Mouse (Mus musculus) embryonic fibroblast, embryonic 13.5 days (primary cell): Measurements from ENCODE around the gene Dock4. TPM values are rescaled to one million over a fixed set of nuclear protein-coding genes. Genes with fewer than 3 reads are reported as not detected.
A peak's percentile ranks its signal among the peaks of the same experiment; 100 is the strongest.

ENCODE experiments used
- H3K27ac ChIP-seq: 2 replicates; pipeline ENCODE4 v1.5.1; 2012; ENCODE audit warnings: low read length, control low read depth, inconsistent platforms; ENCODE audit not compliant: insufficient read depth
- H3K4me1 ChIP-seq: 2 replicates; pipeline ENCODE4 v1.6.1; 2011; ENCODE audit warnings: low read length; ENCODE audit not compliant: control insufficient read depth, insufficient read depth
- H3K4me3 ChIP-seq: 2 replicates; pipeline ENCODE4 v1.5.1; 2011; ENCODE audit warnings: mild to moderate bottlenecking, control low read depth, low read length; ENCODE audit not compliant: insufficient read depth
- CTCF ChIP-seq: IDR thresholded peaks from 2 replicates; pipeline ENCODE4 v1.5.1; 2011; ENCODE audit warnings: mild to moderate bottlenecking, control low read depth, low read length, moderate library complexity, borderline replicate concordance; ENCODE audit not compliant: insufficient read depth
- POLR2A ChIP-seq: IDR thresholded peaks from 2 replicates; pipeline ENCODE4 v1.6.1; 2011; ENCODE audit warnings: low read depth, mild to moderate bottlenecking, control low read depth, low read length, moderate library complexity
- polyA plus RNA-seq: library from polyadenylated mRNA; stranded (reverse); fragments of >200 nt; gene quantifications from 2 replicates; pipeline ENCODE4 v1.2.4, GENCODE M21; 2011; ENCODE audit warnings: low read depth; ENCODE audit not compliant: missing spikeins, insufficient read length

Gene Dock4
- polyA plus RNA-seq, 1 experiment: 12.7 TPM

DNA sequence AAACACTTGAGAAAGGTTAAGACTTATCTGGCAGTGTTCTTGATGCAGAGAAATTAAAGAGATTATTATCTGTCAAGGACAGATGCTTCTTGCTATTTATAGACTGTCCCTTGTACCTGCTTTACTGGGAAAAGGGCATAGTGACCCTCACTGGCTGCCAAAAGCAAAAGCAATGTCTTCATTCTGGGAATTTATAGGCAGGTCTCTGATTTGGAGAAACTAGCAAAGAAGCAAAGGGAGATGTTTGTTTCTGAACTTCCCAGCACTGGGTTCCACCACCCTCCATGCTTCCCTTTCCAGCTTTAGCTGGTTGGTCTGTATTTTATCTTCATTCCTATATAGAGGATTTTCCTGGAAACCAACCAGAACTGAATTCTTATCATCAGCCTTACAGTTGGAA is 225.0 kb downstream of the Dock4 start:
- H3K4me3 ChIP-seq: no peak overlapping the region
- H3K4me1 ChIP-seq: no peaks in the 10 kb centered on the region
- TF ChIP-seq POLR2A (no peak), CTCF (no peak)
- H3K27ac ChIP-seq: no peak overlapping the region

GRCm38 (mm10) chr12:40679713-40680112 is 234.0 kb downstream of the Dock4 start:
- Histone ChIP-seq H3K4me3 (no peak overlapping the region), H3K27ac (no peak overlapping the region), H3K4me1 (no peaks in the 10 kb centered on the region)
- TF ChIP-seq POLR2A: no peak
- no peak for TF ChIP-seq CTCF

DNA sequence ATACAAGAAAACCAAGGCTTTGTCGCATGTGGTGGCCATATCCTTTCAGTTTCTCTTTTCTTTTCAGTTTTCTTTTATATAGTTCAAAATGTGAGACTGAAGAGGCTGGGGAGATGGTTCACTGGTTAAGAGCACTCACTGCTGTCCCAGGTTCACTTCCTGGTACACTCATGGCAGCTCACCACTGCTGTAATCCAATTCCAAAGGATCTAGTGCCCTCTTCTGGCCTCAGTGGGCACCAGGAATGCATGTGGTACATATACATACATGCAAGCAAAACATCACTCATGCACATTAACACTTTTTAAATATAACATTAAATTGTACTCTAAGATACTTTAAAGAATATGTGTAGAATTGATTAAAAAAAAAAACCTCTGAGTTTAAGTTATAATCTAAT is 234.8 kb downstream of the Dock4 start:
- H3K4me1 ChIP-seq: no peaks in the 10 kb centered on the region
- no peak overlapping the region for H3K4me3 ChIP-seq
- H3K27ac ChIP-seq: no peak overlapping the region
- TF ChIP-seq POLR2A (no peak), CTCF (0 out of 2 replicates have a peak, but pooled peaks have one; percentile 27)

DNA sequence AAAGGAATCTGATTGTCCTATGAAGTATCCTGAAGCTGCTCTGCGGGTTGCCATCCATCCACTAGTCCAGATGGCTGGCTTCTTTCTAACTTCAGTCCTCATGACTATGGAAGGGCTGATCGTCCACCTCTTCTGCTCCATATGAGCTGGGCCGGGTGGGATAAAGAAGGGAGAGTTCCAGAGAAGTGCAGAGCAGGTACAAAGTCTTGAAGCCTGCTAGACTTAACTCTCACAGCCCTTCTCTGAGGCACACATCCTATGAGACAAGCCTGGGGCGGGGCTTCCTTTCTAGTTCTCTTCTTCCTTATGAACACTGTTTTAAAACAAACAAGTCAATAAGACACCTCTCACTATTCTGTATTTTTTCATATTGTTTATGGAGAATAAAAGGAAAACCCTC is 245.7 kb downstream of the Dock4 start:
- no peak overlapping the region for H3K4me3 ChIP-seq
- no peak overlapping the region for H3K27ac ChIP-seq
- TF ChIP-seq CTCF: no peak
- TF ChIP-seq POLR2A: no peak
- H3K4me1 ChIP-seq: peaks cover 3% of the 10 kb centered on the region; the same call in 1 of the 2 replicates

DNA sequence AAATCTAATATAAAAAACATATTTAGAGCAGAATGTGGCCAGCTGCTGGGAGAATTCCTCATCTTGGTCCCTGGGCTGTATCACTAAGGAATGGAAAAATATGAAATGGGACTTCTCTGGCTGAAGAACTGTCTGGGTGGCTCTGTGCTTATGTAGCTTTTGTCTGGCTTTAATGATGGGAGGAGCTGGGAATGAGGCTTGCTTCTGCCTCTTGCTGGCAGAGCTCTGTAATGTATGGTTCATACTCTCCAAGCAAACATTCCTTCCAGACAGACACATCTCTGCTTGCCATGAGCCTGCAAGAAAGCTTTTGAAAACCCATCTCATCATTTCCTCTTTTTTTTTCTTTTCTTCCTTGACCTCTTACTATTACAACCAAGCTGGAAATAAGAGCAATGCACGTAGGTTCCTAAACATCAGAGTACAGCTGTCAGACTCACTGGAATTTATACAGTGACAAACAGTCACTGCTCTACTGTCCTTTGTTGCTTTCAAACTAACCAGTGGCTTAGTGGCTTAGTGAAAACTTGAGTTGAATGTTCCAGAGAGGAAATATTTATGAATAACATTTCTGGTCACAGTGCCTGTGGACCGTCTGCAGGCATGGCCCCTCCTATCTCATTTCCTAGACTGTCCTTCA is 248.4 kb downstream of the Dock4 start:
- H3K4me1 ChIP-seq: peaks cover 3% of the 10 kb centered on the region; the same call in 1 of the 2 replicates
- TF ChIP-seq POLR2A (no peak), CTCF (no peak)
- no peak overlapping the region for H3K4me3 ChIP-seq
- H3K27ac ChIP-seq: peak overlapping the region; percentile 60; the same call in 1 of the 2 replicates

- H3K27ac ChIP-seq: no peak overlapping the region
- TF ChIP-seq POLR2A: no peak
- TF ChIP-seq CTCF: no peak
- H3K4me1 ChIP-seq: peaks cover 3% of the 10 kb centered on the region; the same call in 1 of the 2 replicates
- no peak overlapping the region for H3K4me3 ChIP-seq
These were observed 252.6 kb downstream of the Dock4 start for GRCm38 (mm10) chr12:40698330-40698729.

GRCm38 (mm10) chr12:40702233-40702792 is 256.6 kb downstream of the Dock4 start:
- Histone ChIP-seq H3K27ac (no peak overlapping the region), H3K4me3 (no peak overlapping the region), H3K4me1 (no peaks in the 10 kb centered on the region)
- TF ChIP-seq POLR2A (no peak), CTCF (no peak)

GRCm38 (mm10) chr12:40704296-40704695 is 258.5 kb downstream of the Dock4 start:
- H3K4me3 ChIP-seq: no peak overlapping the region
- no peaks in the 10 kb centered on the region for H3K4me1 ChIP-seq
- no peak overlapping the region for H3K27ac ChIP-seq
- TF ChIP-seq CTCF: no peak
- no peak for TF ChIP-seq POLR2A

DNA sequence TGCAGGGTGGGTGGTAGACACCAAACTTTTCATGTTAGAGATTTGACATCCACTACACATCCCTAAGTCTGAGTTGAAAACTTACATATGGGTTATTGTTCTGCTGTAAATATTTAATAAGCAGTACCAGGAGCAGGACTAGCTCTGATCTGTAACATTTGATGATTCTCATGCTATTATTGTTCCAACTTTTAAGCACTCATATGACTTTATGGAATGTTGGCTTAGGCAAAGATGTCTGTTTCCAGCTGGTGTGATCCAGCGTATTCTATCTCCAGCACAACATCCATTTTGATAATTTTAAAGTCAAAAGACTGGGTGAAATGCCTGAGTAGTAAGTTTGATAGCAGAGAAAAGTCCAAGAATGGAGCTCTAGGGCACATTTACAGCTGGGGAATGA is 261.4 kb downstream of the Dock4 start:
- Histone ChIP-seq H3K4me3 (no peak overlapping the region), H3K4me1 (no peaks in the 10 kb centered on the region), H3K27ac (no peak overlapping the region)
- TF ChIP-seq CTCF (no peak), POLR2A (no peak)

GRCm38 (mm10) chr12:40709094-40709493 is 263.3 kb downstream of the Dock4 start:
- TF ChIP-seq POLR2A: no peak
- no peak overlapping the region for H3K4me3 ChIP-seq
- H3K4me1 ChIP-seq: peaks cover 3% of the 10 kb centered on the region; the same call in 1 of the 2 replicates
- no peak overlapping the region for H3K27ac ChIP-seq
